Mouse (Mus musculus): ENCODE data around the gene Gm49359. TPM values are rescaled to one million over a fixed set of nuclear protein-coding genes. Genes with fewer than 3 reads are reported as not detected.
"Not testable (repeated sequence)": the region's sequence is repeated elsewhere in the genome, so short reads cannot be mapped to it uniquely, and the experiment has no call there.

Gm49359 gene
- total RNA-seq (2021): 1 to 10 TPM; 7.7 to 9.7 TPM
- long read RNA-seq, experiment 1, partial matches to known transcripts: 0 of 4 reads
- long read RNA-seq, experiment 1, other reads (novel, unspliced or antisense): 1 of 4 reads
- long read RNA-seq, experiment 2, partial matches to known transcripts: 0 of 5 reads
- long read RNA-seq, experiment 2, other reads (novel, unspliced or antisense): 1 of 5 reads

GRCm38 (mm10) chr13:62466424-62467334 lies at the start of gene Gm49359:
Gm49359 (minus strand) TSS chr13:62466832.
- DNase-seq: peak; percentile 78

- not testable (repeated sequence) for DNase-seq
Observed at GRCm38 (mm10) chr13:62510641-62511420, 44.2 kb upstream of the Gm49359 start.

- DNase-seq: not testable (repeated sequence)
Observed at GRCm38 (mm10) chr13:62472661-62473060, 6.0 kb upstream of the Gm49359 start.

GRCm38 (mm10) chr13:62469947-62470346 lies 3.3 kb upstream of the Gm49359 start:
- not testable (repeated sequence) for DNase-seq

Small RNA genes lying within 50 kb of the gene (microRNA-seq; reads per million reads assigned to microRNA genes)
- 0 reads per million in 2 experiments for gene Gm22256

Other genes starting within 250 kb of the Gm49359 start
- gene Gm3604, start 83.7 kb downstream of the Gm49359 start, total RNA-seq (2021): under 1 TPM; 0.35 to 0.77 TPM
- under 1 TPM in 1 of 2 experiments, not detected in 1; 0.38 TPM for gene Zfp935, start 91.7 kb upstream of the Gm49359 start, total RNA-seq (2021)
- gene Zfp934, start 104.4 kb upstream of the Gm49359 start, total RNA-seq (2021): 1 to 10 TPM; 3.7 to 5.3 TPM
- gene 6720489N17Rik, start 157.3 kb upstream of the Gm49359 start, total RNA-seq (2021): 1 to 10 TPM; 2.2 to 2.5 TPM